ENCODE assay signal across 19 mouse cellular contexts in the genomic region with DNA sequence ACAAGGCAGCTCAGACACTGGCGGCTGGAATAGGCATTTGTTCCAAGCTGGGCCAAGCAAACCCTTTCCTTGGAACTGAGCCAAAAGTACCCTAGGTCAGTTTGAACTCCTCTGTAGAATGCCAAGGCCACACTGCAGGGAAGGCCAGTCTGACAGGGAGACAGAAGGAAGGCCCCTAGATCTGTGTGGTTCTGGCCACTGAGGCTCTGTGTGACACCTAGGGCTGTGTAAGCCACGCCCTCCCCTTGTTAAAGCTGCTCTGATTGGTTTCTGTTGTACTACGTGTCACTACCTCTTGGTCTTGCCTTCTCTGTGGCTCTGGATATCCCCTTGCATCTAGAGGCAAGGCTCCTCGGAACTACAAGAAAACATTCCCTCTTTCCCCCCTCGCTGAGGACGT. TPM values are rescaled to one million over a fixed set of nuclear protein-coding genes. Genes with fewer than 3 reads are reported as not detected.
DNase-seq lines count a peak whose midpoint lies in the region; ATAC-seq and TF ChIP-seq lines count a peak whose summit lies in the region.
"Had no signal": no experiment of that assay in that cellular context is flagged by ENCODE, and none has a peak within 500 bp of the region (broad histone marks: within the 10 kb centered on the region; RNA-seq: fewer than 3 reads in every experiment).

No protein-coding gene starts in this region.

- no peak overlapping the region for H3K4me2 ChIP-seq in kidney, embryonic 16.5 days (replicated peaks; ENCODE audit: low read depth, low read length)
- no peak overlapping the region for H3K4me2 ChIP-seq in kidney, embryonic 15.5 days
- H3K4me2 ChIP-seq in liver, embryonic 16.5 days (ENCODE audit: low read depth, low read length), result no peak overlapping the region
- H3K4me2 ChIP-seq in forebrain, embryonic 15.5 days (replicated peaks), result no peak overlapping the region
- H3K4me2 ChIP-seq: heart, embryonic 15.5 days had no signal

- WGBS in kidney, embryonic 16.5 days, result 47% methylated on average over 6 of the region's 6 CpGs
- 54% methylated on average over 6 of the region's 6 CpGs for WGBS in kidney, embryonic 15.5 days
- WGBS in liver, embryonic 16.5 days (ENCODE audit: insufficient replicate concordance), result 55% methylated on average over 6 of the region's 6 CpGs
- WGBS in forebrain, embryonic 15.5 days, result 59% methylated on average over 6 of the region's 6 CpGs

- H3K4me1 ChIP-seq in kidney, embryonic 16.5 days (ENCODE audit: insufficient read depth, low read length), result no peaks in the 10 kb centered on the region
- 0 out of 2 replicates have a peak, but pooled peaks cover 2% of the 10 kb centered on the region for H3K4me1 ChIP-seq in kidney, embryonic 15.5 days
- peaks cover 0 to 19% of the 10 kb centered on the region in 2 experiments; a peak in 2 of 4 replicates for H3K4me1 ChIP-seq in MEL (ENCODE audit: control insufficient read depth in 1 of 2, insufficient read depth in 2 of 2, low read length in 2 of 2)
- no peaks in the 10 kb centered on the region for H3K4me1 ChIP-seq in liver, embryonic 16.5 days (ENCODE audit: control insufficient read depth, low read depth, low read length)
- H3K4me1 ChIP-seq in forebrain, embryonic 15.5 days, result no peaks in the 10 kb centered on the region
- H3K4me1 ChIP-seq: heart, embryonic 15.5 days had no signal

- peak; percentile 23; the same call in 1 of the 2 replicates for ATAC-seq in kidney, embryonic 16.5 days (ENCODE audit: low FRiP score, low TSS enrichment)
- ATAC-seq in kidney, embryonic 15.5 days (replicated peaks; ENCODE audit: low FRiP score), result no peak
- ATAC-seq in liver, embryonic 16.5 days (ENCODE audit: low read depth), result peak; percentile 54; the same call in 1 of the 2 replicates
- no peak for ATAC-seq in forebrain, embryonic 15.5 days (replicated peaks)
- ATAC-seq: forebrain, embryonic 14.5 days; midbrain, embryonic 16.5 days had no signal

- no peak overlapping the region for H3K27ac ChIP-seq in kidney, embryonic 16.5 days (ENCODE audit: low read length)
- no peak overlapping the region for H3K27ac ChIP-seq in kidney, embryonic 15.5 days
- H3K27ac ChIP-seq in MEL (ENCODE audit: control insufficient read depth, low read depth, low read length), result no peak overlapping the region
- H3K27ac ChIP-seq in liver, embryonic 16.5 days (ENCODE audit: low read length), result no peak overlapping the region
- no peak overlapping the region for H3K27ac ChIP-seq in forebrain, embryonic 15.5 days (replicated peaks)
- H3K27ac ChIP-seq: heart, embryonic 15.5 days; hindbrain, embryonic 10.5 days; layer of hippocampus, adult 2 months had no signal

- H3K36me3 ChIP-seq in kidney, embryonic 16.5 days (ENCODE audit: insufficient read depth, low read length), result no peaks in the 10 kb centered on the region
- H3K36me3 ChIP-seq in kidney, embryonic 15.5 days, result no peaks in the 10 kb centered on the region
- peaks cover 0 to 6% of the 10 kb centered on the region in 2 experiments; a peak in 2 of 4 replicates for H3K36me3 ChIP-seq in MEL (ENCODE audit: control insufficient read depth in 1 of 2, insufficient read depth in 2 of 2, low read length in 2 of 2)
- H3K36me3 ChIP-seq in liver, embryonic 16.5 days (ENCODE audit: control insufficient read depth, insufficient read depth), result no peaks in the 10 kb centered on the region
- H3K36me3 ChIP-seq in forebrain, embryonic 15.5 days, result no peaks in the 10 kb centered on the region
- H3K36me3 ChIP-seq: heart, embryonic 15.5 days; hindbrain, embryonic 10.5 days had no signal

- no peaks in the 10 kb centered on the region for H3K27me3 ChIP-seq in kidney, embryonic 16.5 days (ENCODE audit: insufficient read depth, low read length)
- H3K27me3 ChIP-seq in kidney, embryonic 15.5 days, result no peaks in the 10 kb centered on the region
- H3K27me3 ChIP-seq in MEL (ENCODE audit: control insufficient read depth in 1 of 2, insufficient read depth in 2 of 2, low read length in 2 of 2), result no peaks in the 10 kb centered on the region
- no peaks in the 10 kb centered on the region for H3K27me3 ChIP-seq in liver, embryonic 16.5 days (ENCODE audit: control insufficient read depth, insufficient read depth, low read depth, low read length)
- H3K27me3 ChIP-seq in forebrain, embryonic 15.5 days, result no peaks in the 10 kb centered on the region
- H3K27me3 ChIP-seq: heart, embryonic 15.5 days had no signal

- peak; percentile 47 for DNase-seq in ovary, postnatal 36 days (ENCODE audit: low spot score)
- DNase-seq in ovary, postnatal 14 days (ENCODE audit: low spot score), result no peak
- peak; percentile 31 for DNase-seq in MEL (ENCODE audit: low read depth, low spot score)
- no peak for DNase-seq in heart, postnatal 36 days
- DNase-seq: cerebellum, adult 2 months; heart, adult 18-20 months; kidney, postnatal 10 days; left cerebral cortex, postnatal 4 days; thymus, postnatal 25 days had no signal

- no peaks in the 10 kb centered on the region for H3K79me2 ChIP-seq in MEL (ENCODE audit: control insufficient read depth, insufficient read depth, low read length, poor library complexity)

- intact Hi-C loops in heart, postnatal 36 days (cut with DNase I), result no loop called here

- TF ChIP-seq RAD21 in MEL (IDR thresholded peaks at IDR 0.05; ENCODE audit: low read depth, low read length), result no peak

- no peaks in the 10 kb centered on the region for H3K9me3 ChIP-seq in kidney, embryonic 16.5 days (ENCODE audit: low read length)
- no peaks in the 10 kb centered on the region for H3K9me3 ChIP-seq in kidney, embryonic 15.5 days (replicated peaks)
- H3K9me3 ChIP-seq in MEL (replicated peaks; ENCODE audit: insufficient read depth, low read length), result no peaks in the 10 kb centered on the region
- no peaks in the 10 kb centered on the region for H3K9me3 ChIP-seq in liver, embryonic 16.5 days (replicated peaks; ENCODE audit: control insufficient read depth, low read length)
- H3K9me3 ChIP-seq in forebrain, embryonic 15.5 days, result no peaks in the 10 kb centered on the region
- H3K9me3 ChIP-seq: heart, embryonic 15.5 days; hindbrain, embryonic 10.5 days had no signal

- no peak overlapping the region for H3K4me3 ChIP-seq in kidney, embryonic 16.5 days (ENCODE audit: low read length)
- no peak overlapping the region for H3K4me3 ChIP-seq in kidney, embryonic 15.5 days (replicated peaks)
- no peak overlapping the region for H3K4me3 ChIP-seq in MEL (ENCODE audit: control insufficient read depth in 1 of 2, insufficient read depth in 1 of 2, low read depth in 2 of 2, low read length in 2 of 2)
- no peak overlapping the region for H3K4me3 ChIP-seq in liver, embryonic 16.5 days (ENCODE audit: low read depth, low read length)
- no peak overlapping the region for H3K4me3 ChIP-seq in forebrain, embryonic 15.5 days
- H3K4me3 ChIP-seq: erythroblast, embryonic 14.5 days; heart, embryonic 15.5 days; hindbrain, embryonic 10.5 days; layer of hippocampus, adult 2 months had no signal

- TF ChIP-seq CTCF in MEL (IDR thresholded peaks at IDR 0.05 in 2 of 3, conservative IDR thresholded peaks at IDR 0.05 in 1 of 3; ENCODE audit: control insufficient read depth in 1 of 3, insufficient read depth in 1 of 3, low read depth in 2 of 3, low read length in 3 of 3, poor library complexity in 1 of 3, severe bottlenecking in 1 of 3), result no peak

- TF ChIP-seq POLR2A in MEL (IDR thresholded peaks at IDR 0.05; ENCODE audit: control insufficient read depth in 1 of 2, insufficient read depth in 1 of 2, low read depth in 1 of 2, low read length in 2 of 2, poor library complexity in 1 of 2), result no peak

- no peak for TF ChIP-seq EP300 in MEL (IDR thresholded peaks at IDR 0.05; ENCODE audit: low read depth in 1 of 2, low read length in 2 of 2)

- H3K9ac ChIP-seq in kidney, embryonic 16.5 days (replicated peaks; ENCODE audit: low read length), result no peak overlapping the region
- H3K9ac ChIP-seq in kidney, embryonic 15.5 days, result no peak overlapping the region
- no peak overlapping the region for H3K9ac ChIP-seq in MEL (ENCODE audit: control insufficient read depth, low read depth, low read length, poor library complexity, severe bottlenecking)
- H3K9ac ChIP-seq in liver, embryonic 16.5 days (ENCODE audit: low read depth, low read length), result no peak overlapping the region
- no peak overlapping the region for H3K9ac ChIP-seq in forebrain, embryonic 15.5 days (replicated peaks)
- H3K9ac ChIP-seq: heart, embryonic 15.5 days had no signal

TF ChIP-seq in MEL, 35 proteins besides CTCF, POLR2A, EP300 and RAD21 (continues in another document):
- TF ChIP-seq MAZ (IDR thresholded peaks at IDR 0.05; ENCODE audit: low read depth, low read length), result no peak
- no peak for TF ChIP-seq MXI1 (IDR thresholded peaks at IDR 0.05; ENCODE audit: low read depth, low read length)
- no peak for TF ChIP-seq SMC3 (IDR thresholded peaks at IDR 0.05; ENCODE audit: low read depth, low read length)
- TF ChIP-seq USF2 (IDR thresholded peaks at IDR 0.05; ENCODE audit: borderline replicate concordance in 1 of 2, insufficient read depth in 1 of 2, low read depth in 1 of 2, low read length in 2 of 2), result no peak
- no peak for TF ChIP-seq USF1 (IDR thresholded peaks at IDR 0.05; ENCODE audit: low read depth, low read length)
- no peak for TF ChIP-seq MAFK (IDR thresholded peaks at IDR 0.05; ENCODE audit: borderline replicate concordance, low read depth, low read length)
- no peak for TF ChIP-seq SIN3A (IDR thresholded peaks at IDR 0.05; ENCODE audit: low read length)
- TF ChIP-seq ZMIZ1 (IDR thresholded peaks at IDR 0.05; ENCODE audit: low read depth, low read length), result no peak
- no peak for TF ChIP-seq KAT2A (conservative IDR thresholded peaks at IDR 0.05; ENCODE audit: low read depth, low read length)
- no peak for TF ChIP-seq MAX (IDR thresholded peaks at IDR 0.05; ENCODE audit: low read length)
- TF ChIP-seq ETS1 (IDR thresholded peaks at IDR 0.05; ENCODE audit: low read depth, low read length), result no peak
- TF ChIP-seq ZNF384 (IDR thresholded peaks at IDR 0.05; ENCODE audit: low read depth, low read length), result no peak
- TF ChIP-seq MYB (IDR thresholded peaks at IDR 0.05; ENCODE audit: low read depth, low read length), result no peak
- no peak for TF ChIP-seq HCFC1 (IDR thresholded peaks at IDR 0.05; ENCODE audit: low read depth, low read length)
- TF ChIP-seq BHLHE40 (IDR thresholded peaks at IDR 0.05; ENCODE audit: borderline replicate concordance, low read depth, low read length), result no peak
- TF ChIP-seq NELFE (IDR thresholded peaks at IDR 0.05; ENCODE audit: low read depth, low read length), result no peak

RNA-seq across cellular contexts. Expression of a gene that starts 12.3 kb away (rescaled TPM):
- polyA plus RNA-seq in kidney, embryonic 16.5 days (2015; fragmentation: Nextera tagmentation; extraction: Ambion mirVana), result 20.4 and 21.0 TPM in 2 replicates
- 20.5 and 21.8 TPM in 2 replicates for polyA plus RNA-seq in kidney, embryonic 15.5 days (2015; fragmentation: Nextera tagmentation; extraction: Ambion mirVana)
- 17.0 and 20.8 TPM in 2 replicates for total RNA-seq in MEL (2012; rRNA removed)
- polyA plus RNA-seq in MEL (2012; ENCODE audit: insufficient read depth in 1 of 2, insufficient read length in 2 of 2, low read depth in 1 of 2, low replicate concordance in 2 of 2, missing spikeins in 1 of 2), result 10 to 100 TPM in 1 of 2 experiments, not detected in 1; 71.8 TPM
- polyA plus RNA-seq in liver, embryonic 16.5 days (2015; fragmentation: Nextera tagmentation; extraction: Ambion mirVana), result 8.4 and 9.1 TPM in 2 replicates
- 10 to 100 TPM; 20.3 to 25.1 TPM for total RNA-seq in heart, postnatal 36 days (2021)
- polyA plus RNA-seq in forebrain, embryonic 15.5 days (2015; fragmentation: Nextera tagmentation; extraction: Ambion mirVana), result 83.8 and 113 TPM in 2 replicates

Comparison
In these comparisons a context has a peak if more than half of its experiments do, and no peak if none do; other contexts are left out.
1. ATAC-seq: peak in kidney, embryonic 16.5 days (single experiment) and liver, embryonic 16.5 days (single experiment); none in kidney, embryonic 15.5 days (single experiment) and forebrain, embryonic 15.5 days (single experiment).
2. DNase-seq: peak in ovary, postnatal 36 days (single experiment) and MEL (single experiment); none in ovary, postnatal 14 days (single experiment) and heart, postnatal 36 days (0 of 2).